Mouse (Mus musculus) spleen, adult 2 months (tissue): ENCODE data around the gene Cep112. TPM values are rescaled to one million over a fixed set of nuclear protein-coding genes. Genes with fewer than 3 reads are reported as not detected.

Experiments used
- DNase-seq, 2 experiments: peaks; one replicate each; pipeline versions ENCODE4 v3.0.0 to v3.0.0-alpha.2; 2012 to 2021; ENCODE audit warnings: low spot score in 2 of 2, low read depth in 1 of 2
- H3K27ac ChIP-seq: fragments of 200-500 bp; 2 replicates; pipeline ENCODE4 v1.5.1; 2012; ENCODE audit warnings: low read length, inconsistent platforms; ENCODE audit not compliant: insufficient read depth
- H3K27me3 ChIP-seq: fragments of 200-500 bp; 2 replicates; pipeline ENCODE4 v1.6.1; 2012; ENCODE audit warnings: mild to moderate bottlenecking, moderate library complexity, low read length, inconsistent platforms; ENCODE audit not compliant: control insufficient read depth, insufficient read depth
- H3K36me3 ChIP-seq: fragments of 200-500 bp; 2 replicates; pipeline ENCODE4 v1.6.1; 2012; ENCODE audit warnings: mild to moderate bottlenecking, low read length, inconsistent platforms; ENCODE audit not compliant: control insufficient read depth, insufficient read depth
- H3K4me1 ChIP-seq: fragments of 200-500 bp; 2 replicates; pipeline ENCODE4 v1.6.1; 2011; ENCODE audit warnings: inconsistent platforms; ENCODE audit not compliant: control insufficient read depth, insufficient read depth, insufficient read length
- H3K4me3 ChIP-seq: fragments of 200-500 bp; 2 replicates; pipeline ENCODE4 v1.5.1; 2011; ENCODE audit warnings: mild to moderate bottlenecking, inconsistent platforms; ENCODE audit not compliant: insufficient read depth, insufficient read length; ENCODE audit errors: extremely low read depth
- CTCF ChIP-seq: fragments of 200-500 bp; IDR thresholded peaks from 2 replicates; pipeline ENCODE4 v1.5.1; 2011; ENCODE audit warnings: mild to moderate bottlenecking, inconsistent platforms; ENCODE audit not compliant: insufficient read depth, insufficient read length, insufficient replicate concordance; ENCODE audit errors: extremely low read depth
- POLR2A ChIP-seq: fragments of 200-500 bp; IDR thresholded peaks from 2 replicates; pipeline ENCODE4 v1.6.1; 2011; ENCODE audit warnings: low read depth, low read length, inconsistent platforms
- WGBS: fragments of 180-500 bp; shearing (Covaris S2); methylation state at CpG from one replicate; pipeline ENCODE4 v1.1.7; 2018; 5-methylcytosine and 5-hydroxymethylcytosine counted together
- polyA plus RNA-seq: library from polyadenylated mRNA; depleted of rRNA; stranded (reverse); fragments of >200 nt; gene quantifications from 2 replicates; pipeline ENCODE4 v1.2.3, GENCODE M21; 2012

The Cep112 gene
- polyA plus RNA-seq, 1 experiment = 0.29 TPM

DNA sequence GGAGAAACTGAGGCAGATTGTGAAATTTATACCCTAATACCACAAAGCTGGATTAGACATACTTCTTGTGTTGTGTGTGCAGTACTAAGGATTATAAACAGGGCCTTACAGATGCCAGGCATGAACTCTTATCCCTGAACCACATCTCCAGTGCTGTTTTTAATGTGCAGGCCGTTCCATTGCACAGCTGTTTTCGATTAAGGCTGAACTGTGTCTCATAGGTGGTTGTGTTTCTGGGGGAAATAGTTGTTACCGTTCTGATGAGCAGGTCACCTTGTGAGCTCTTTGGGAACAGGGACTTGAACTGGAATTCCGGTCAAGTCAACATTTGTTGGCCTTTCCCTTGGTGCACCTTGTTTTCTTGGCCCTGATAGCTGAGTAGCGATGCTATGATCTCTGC, 456.7 kb downstream of the Cep112 start:
- DNase-seq = no peak
- TF ChIP-seq POLR2A = no peak
- TF ChIP-seq CTCF = no peak
- Histone ChIP-seq H3K27me3 (no peaks in the 10 kb centered on the region), H3K4me3 (no peak overlapping the region), H3K27ac (no peak overlapping the region), H3K4me1 (no peaks in the 10 kb centered on the region), H3K36me3 (no peaks in the 10 kb centered on the region)
- 90% methylated on average over 5 of the region's 5 CpGs for WGBS

DNA sequence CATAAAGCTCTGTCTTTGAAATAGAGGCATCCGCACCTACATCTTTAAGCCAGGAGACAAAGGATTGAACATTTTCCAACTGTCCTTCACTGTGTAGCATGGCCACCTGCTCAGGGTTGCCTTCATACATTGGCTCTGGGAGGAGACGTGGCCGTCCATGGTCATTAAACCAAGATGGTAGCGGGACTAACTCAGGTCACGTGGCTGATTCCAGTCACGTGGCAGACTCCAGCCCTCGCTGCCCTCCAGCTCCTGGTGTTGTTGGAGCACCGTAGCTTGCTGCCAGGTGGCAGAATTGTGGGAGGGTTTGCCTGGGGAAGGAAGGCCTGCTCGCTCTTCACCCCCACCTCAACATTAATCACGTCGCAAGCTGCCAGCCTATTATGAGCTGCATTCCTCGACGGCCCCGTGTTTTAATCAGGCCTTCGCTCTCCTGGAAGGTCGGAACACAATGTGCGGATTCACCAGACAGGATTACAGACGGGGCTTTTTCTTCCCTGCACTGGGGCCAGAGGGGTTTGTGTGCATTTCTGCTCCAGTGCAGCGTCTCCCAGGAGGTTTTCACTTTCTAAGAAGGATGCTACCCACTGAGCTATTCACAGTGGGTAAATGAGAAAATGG, 460.4 kb downstream of the Cep112 start:
- TF ChIP-seq POLR2A = no peak
- no peak for TF ChIP-seq CTCF
- Histone ChIP-seq H3K36me3 (no peaks in the 10 kb centered on the region), H3K27ac (no peak overlapping the region), H3K27me3 (peaks cover 2% of the 10 kb centered on the region; the same call in 1 of the 2 replicates), H3K4me3 (no peak overlapping the region), H3K4me1 (no peaks in the 10 kb centered on the region)
- 85% methylated on average over 19 of the region's 19 CpGs for WGBS
- DNase-seq = no peak

DNA sequence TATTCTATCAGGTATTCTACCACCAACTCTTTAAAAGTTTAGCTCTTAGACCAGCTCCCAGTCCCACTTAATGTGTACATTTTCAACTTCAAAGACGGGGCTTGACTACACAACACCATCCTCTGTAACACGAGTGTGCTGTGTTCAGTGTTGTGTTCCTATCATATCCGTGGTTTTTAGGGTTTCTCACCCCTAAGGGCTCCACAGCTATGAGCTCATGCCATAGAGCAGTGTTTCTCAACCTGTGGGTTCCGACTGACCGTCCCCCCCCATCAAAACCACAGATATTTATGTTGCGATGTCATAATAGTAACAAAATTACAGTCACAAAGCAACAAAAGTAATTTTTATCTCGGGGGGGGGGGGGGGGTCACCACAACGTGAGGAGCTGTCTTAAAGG, 461.1 kb downstream of the Cep112 start:
- TF ChIP-seq CTCF (no peak), POLR2A (no peak)
- Histone ChIP-seq H3K36me3 (no peaks in the 10 kb centered on the region), H3K27me3 (peaks cover 2% of the 10 kb centered on the region; the same call in 1 of the 2 replicates), H3K27ac (no peak overlapping the region), H3K4me3 (no peak overlapping the region), H3K4me1 (no peaks in the 10 kb centered on the region)
- WGBS = 71% methylated on average over 8 of the region's 8 CpGs
- no peak for DNase-seq

DNA sequence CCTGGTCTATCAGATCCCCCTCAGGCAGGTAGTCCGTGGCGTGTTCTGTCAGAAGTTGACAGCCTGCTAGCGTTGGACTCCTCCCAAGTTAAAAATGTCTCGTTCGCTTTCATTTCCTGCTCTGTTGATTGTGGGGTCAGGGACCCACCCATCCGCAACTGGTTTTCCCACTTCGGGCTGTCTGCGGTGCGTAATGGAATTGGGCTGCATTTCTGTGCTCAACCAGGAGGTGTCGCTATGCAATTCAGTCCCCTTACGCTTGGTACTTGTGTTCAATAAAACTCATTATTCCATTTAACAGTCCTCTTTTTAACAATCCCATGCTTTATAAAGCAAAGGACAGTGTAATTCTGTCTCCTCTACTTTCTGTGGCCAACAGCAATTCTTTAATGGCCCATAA, 464.1 kb downstream of the Cep112 start:
- Histone ChIP-seq H3K27ac (no peak overlapping the region), H3K4me3 (no peak overlapping the region), H3K36me3 (no peaks in the 10 kb centered on the region), H3K4me1 (no peaks in the 10 kb centered on the region), H3K27me3 (peaks cover 6% of the 10 kb centered on the region)
- no peak for DNase-seq
- no peak for TF ChIP-seq POLR2A
- peak; percentile 22; the same call in 1 of the 2 replicates for TF ChIP-seq CTCF
- 70% methylated on average over 11 of the region's 11 CpGs for WGBS

DNA sequence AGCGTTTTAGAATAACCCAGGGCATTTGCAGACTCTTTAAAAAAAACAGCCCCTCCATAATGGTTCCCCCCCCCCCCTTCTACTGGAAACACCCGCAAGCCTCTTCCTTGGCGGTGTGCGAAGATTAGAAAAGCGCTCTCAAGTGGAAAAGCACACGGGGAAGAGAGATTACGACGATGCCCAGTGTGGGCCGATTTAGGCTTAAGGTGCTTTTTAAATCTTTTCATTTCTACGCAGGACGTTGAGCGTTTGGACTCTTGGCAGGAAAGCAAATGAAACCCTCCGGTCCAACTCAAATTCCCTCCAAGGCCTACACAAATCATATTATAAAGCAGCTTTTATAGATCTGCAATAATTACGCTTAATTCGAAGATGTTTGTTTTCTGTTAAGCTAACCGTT, 465.6 kb downstream of the Cep112 start:
- WGBS = 40% methylated on average over 16 of the region's 16 CpGs
- Histone ChIP-seq H3K27ac (no peak overlapping the region), H3K36me3 (no peaks in the 10 kb centered on the region), H3K27me3 (peaks cover 6% of the 10 kb centered on the region), H3K4me1 (no peaks in the 10 kb centered on the region), H3K4me3 (no peak overlapping the region)
- no peak for TF ChIP-seq CTCF
- no peak for TF ChIP-seq POLR2A
- DNase-seq = no peak

DNA sequence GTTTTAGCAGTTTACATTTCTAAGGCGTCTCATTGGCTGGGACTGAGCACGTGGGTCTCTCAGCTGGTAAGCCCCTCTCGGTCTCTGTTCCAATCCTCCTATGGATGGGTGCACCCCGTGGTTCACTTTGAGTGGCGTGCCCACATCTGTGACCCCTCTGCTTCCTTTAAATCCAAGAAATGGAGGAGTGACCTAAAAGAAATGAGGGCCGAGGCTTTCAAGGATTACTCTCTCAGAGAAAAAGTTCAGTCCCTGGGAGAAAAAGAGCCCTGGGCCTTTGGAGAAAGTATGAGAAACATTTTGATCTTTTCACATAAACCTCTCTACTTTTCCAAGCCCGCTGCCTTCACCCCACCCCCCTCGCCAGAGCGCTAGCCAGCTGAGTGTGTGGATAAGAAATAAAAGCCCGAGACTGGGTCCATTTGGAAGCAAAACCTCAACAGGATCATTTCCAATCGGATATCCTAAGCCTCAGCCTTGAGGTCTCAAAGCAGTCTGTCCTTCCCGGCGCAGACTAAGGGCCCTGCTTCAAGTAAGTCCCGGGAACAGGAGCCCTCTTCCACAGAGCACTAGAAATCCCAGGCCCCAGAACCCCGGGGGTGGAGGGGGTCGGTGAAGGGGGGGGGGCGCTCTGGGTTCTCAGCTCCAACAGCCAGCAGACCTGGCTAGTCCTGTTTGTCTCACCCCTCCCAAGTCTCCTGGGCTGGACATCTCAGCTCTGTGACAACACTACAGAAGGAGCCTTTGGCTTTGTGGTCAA, 466.3 kb downstream of the Cep112 start:
- H3K27ac ChIP-seq = peak overlapping the region; percentile 15; the same call in 1 of the 2 replicates
- TF ChIP-seq POLR2A = no peak
- TF ChIP-seq CTCF = no peak

More for the DNA sequence above, 466.3 kb downstream of the Cep112 start:
- DNase-seq = no peak
- 6% methylated on average over 17 of the region's 17 CpGs for WGBS
- H3K36me3 ChIP-seq = no peaks in the 10 kb centered on the region
- peaks cover 6% of the 10 kb centered on the region for H3K27me3 ChIP-seq
- no peak overlapping the region for H3K4me3 ChIP-seq
- H3K4me1 ChIP-seq = no peaks in the 10 kb centered on the region
